Mouse (Mus musculus) gastrocnemius, adult 2 months (tissue): Measurements from ENCODE around the gene Wwc1. TPM values are rescaled to one million over a fixed set of nuclear protein-coding genes. Genes with fewer than 3 reads are reported as not detected.

ENCODE experiments used
- DNase-seq: peaks from one replicate; pipeline ENCODE4 v3.0.0; 2022
- H3K27ac ChIP-seq: fragments of 200-600 bp; 2 replicates; pipeline ENCODE4 v1.8.1; 2022; ENCODE audit warnings: mild to moderate bottlenecking
- H3K4me3 ChIP-seq: fragments of 200-600 bp; 2 replicates; pipeline ENCODE4 v1.8.1; 2022; ENCODE audit warnings: mild to moderate bottlenecking, moderate library complexity
- CTCF ChIP-seq: fragments of 200-600 bp; IDR thresholded peaks from 2 replicates; pipeline ENCODE4 v1.8.1; 2022; ENCODE audit warnings: antibody characterized with exemption, mild to moderate bottlenecking, moderate library complexity
- intact Hi-C: fragments of 180-260 bp; cut with DNase I; formaldehyde crosslinking; loops from one replicate; pipeline ENCODE4 v1.15.1; 2025
- total RNA-seq, 2 experiments: library from RNA; stranded (reverse); gene quantifications; 2 replicates each; pipeline ENCODE4 v1.2.3; 2021

The Wwc1 gene
- total RNA-seq, 2 experiments from 2014 or later: not detected

DNA sequence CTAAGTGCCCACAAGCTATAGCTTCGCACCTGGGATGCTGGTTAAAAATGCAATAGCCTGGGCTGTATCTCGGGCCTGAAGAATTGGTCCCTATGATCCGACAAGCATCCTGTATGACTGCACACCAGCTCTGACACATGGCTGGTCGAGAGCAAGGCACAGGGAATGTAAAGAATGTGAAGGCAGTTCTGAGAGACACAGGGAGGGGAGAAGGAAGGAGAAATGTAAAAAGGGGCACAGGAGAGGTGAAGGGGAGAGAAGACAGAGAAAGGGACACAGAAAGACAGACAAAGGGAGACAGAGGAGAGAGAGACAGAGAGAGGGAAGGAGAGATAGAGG lies 101.8 kb downstream of the Wwc1 start:
- intact Hi-C loops: no loop called here
- no peak overlapping the region for H3K27ac ChIP-seq

DNA sequence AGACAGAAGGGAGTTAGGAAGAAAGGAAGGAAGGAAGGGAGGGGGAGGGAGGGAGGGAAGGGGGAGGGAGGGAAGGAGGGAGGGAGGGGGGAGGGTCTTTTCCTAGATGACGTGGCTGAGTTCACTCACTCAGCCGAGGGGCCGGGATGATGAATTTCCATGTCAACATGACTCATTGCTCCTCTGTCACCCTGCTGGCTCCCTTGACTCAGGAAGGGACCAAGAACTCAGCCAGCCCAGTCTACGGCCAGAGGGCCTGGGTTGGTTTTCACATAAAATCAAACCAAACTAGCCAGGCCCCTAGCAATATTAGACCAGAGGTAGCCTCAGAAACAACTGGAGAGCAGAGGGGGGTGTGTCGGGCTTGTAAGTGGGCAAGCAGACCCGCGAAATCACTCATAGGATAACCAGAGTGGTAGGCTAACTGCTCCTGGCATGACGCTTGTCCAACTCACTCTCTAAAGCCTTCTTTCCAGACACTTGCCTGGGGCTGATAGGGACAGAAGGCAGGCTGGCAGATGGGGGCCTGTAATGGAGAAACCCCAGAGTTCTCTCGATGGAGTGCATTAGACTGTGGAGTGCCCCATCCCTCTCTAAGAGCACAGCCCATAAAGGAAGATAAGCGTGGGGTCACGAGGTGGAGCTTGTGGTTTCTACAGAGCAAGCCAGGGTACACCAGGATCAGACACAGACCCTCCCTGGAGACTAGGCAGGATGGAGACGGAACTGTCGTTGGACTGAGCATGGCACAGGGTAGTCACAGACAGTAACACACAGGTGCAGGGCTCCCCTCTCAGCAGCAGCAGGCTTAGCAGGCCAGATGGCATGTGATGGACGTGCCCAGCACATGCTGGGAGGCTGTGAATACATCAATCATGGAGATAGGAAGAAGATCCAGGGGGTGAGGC lies 102.4 kb downstream of the Wwc1 start:
- no peak for TF ChIP-seq CTCF
- no peak overlapping the region for H3K4me3 ChIP-seq
- no peak overlapping the region for H3K27ac ChIP-seq
- no peak for DNase-seq
- intact Hi-C loops: no loop called here

More for the DNA sequence above, 101.8 kb downstream of the Wwc1 start:
- no peak for TF ChIP-seq CTCF
- no peak overlapping the region for H3K4me3 ChIP-seq
- no peak for DNase-seq

DNA sequence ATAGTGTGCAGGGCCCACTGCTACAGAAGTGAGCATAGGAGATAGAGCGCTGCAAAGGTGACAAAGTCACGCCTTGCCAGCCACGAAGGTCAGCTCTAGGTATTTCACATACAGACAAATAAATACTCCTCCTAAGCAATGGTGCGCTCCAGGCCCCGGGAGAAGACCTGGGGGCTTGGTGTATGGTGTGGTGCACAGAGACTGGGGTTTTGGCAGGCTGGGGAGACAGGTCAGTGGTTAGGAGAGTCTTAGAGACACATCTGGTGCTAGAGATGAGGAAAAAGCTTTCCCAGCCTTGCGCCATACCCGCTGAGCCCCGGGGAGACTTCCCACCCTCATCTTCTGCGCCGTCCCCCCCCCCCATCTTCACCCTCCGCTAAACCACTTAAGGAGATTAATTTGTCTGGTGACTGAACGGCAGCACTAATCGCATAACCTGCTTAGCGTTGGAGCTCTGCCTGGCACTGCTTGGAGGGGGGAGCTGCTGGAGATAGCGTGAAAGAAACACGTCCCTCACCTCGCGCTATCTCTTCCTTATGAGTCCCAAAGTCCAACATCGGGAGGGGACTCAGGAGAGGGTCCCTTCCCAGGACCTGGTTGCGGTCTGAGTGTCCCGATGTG lies 106.6 kb downstream of the Wwc1 start:
- Histone ChIP-seq H3K4me3 (no peak overlapping the region), H3K27ac (no peak overlapping the region)
- TF ChIP-seq CTCF: no peak
- DNase-seq: no peak
- intact Hi-C loops: no loop called here

DNA sequence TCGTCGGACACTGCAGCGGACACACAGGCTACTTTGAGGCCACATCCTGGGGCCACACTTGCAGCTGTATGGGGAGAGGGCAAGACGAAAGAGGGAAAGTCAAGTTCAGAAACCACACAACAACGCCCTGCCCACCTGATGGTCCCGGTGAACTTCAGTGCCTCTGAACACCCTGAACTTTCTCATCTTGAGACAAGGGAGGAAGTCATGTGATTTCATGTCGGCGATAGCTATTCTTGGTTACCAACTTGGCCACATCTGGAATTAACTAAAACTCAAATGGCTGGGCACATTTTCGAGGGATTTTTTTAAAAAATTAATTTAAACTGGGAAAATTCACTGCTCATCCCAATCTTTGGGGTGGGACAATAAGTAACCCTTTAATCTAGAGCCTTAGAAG lies 109.4 kb downstream of the Wwc1 start:
- intact Hi-C loops: no loop called here
- Histone ChIP-seq H3K4me3 (no peak overlapping the region), H3K27ac (no peak overlapping the region)
- DNase-seq: no peak
- no peak for TF ChIP-seq CTCF

DNA sequence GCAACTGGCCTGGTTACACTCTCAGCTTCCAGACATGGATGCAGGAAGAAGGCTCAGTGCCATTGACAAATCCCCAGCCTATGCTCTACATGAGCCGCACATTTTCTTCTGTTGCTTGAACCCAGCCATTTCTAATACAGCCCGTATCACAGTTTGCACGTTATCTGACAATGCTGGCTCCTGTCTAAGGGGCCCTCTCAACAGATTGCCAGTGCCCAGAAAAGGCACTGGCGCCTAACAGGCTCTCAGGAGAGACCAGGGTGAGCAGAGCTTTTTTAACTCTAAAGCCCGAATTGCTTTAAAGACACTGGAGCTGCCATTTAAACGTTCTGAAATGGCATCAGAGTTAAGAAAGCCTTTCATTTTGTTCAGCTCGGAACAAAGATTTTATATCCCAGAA lies 114.2 kb downstream of the Wwc1 start:
- intact Hi-C loops: no loop called here
- no peak for TF ChIP-seq CTCF
- H3K4me3 ChIP-seq: no peak overlapping the region
- no peak for DNase-seq
- no peak overlapping the region for H3K27ac ChIP-seq

DNA sequence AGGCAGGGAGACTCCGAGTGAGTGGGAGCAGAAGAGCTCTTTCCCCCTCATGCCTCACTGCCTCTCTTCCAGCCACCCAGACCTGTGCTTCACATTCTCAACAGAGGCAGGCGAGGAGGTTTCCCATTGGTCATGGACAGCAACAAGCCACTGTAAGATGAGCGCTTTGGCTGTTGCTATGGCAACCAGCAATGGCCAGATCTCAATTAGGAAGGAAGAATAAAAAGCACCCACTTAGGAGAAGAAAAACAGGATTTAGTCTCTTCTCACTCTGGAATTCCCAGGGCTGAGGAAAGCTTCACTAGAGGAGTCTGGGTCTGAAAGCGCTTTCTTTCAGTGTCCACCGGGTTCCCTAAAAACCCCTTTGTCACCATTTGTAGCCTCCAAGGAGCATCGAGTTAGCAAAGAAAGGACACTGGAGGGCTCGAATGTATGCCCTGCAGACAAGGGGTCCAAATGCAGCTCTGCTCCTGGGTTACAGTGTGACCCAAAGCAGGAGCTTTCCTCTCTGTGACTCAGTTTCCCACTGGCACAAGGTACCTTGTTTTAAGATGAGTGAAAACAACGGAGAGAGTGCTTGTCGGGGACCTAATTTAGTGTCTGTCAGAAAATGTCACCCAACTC lies 115.2 kb downstream of the Wwc1 start:
- Histone ChIP-seq H3K27ac (no peak overlapping the region), H3K4me3 (no peak overlapping the region)
- intact Hi-C loops: no loop called here
- no peak for DNase-seq
- no peak for TF ChIP-seq CTCF

DNA sequence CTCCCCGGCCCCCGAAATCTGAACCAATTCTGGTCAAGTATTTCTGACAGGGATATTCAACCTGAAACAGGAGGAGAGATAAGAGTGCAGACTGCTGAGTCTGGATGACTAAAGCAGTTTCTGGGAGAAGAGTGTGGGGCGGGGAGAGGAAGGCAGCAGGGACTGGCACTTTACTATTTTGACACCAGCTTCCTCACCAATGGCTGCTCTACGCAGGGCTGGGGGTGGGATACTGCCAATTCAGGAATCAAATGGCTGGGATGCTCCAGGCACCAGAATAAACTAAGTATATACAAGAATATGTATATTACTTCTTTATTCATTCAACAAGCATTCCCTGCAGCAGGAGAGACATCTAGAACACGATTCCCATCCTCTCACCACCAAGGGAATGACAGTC lies 116.7 kb downstream of the Wwc1 start:
- Histone ChIP-seq H3K4me3 (no peak overlapping the region), H3K27ac (no peak overlapping the region)
- TF ChIP-seq CTCF: no peak
- no peak for DNase-seq
- intact Hi-C loops: no loop called here

DNA sequence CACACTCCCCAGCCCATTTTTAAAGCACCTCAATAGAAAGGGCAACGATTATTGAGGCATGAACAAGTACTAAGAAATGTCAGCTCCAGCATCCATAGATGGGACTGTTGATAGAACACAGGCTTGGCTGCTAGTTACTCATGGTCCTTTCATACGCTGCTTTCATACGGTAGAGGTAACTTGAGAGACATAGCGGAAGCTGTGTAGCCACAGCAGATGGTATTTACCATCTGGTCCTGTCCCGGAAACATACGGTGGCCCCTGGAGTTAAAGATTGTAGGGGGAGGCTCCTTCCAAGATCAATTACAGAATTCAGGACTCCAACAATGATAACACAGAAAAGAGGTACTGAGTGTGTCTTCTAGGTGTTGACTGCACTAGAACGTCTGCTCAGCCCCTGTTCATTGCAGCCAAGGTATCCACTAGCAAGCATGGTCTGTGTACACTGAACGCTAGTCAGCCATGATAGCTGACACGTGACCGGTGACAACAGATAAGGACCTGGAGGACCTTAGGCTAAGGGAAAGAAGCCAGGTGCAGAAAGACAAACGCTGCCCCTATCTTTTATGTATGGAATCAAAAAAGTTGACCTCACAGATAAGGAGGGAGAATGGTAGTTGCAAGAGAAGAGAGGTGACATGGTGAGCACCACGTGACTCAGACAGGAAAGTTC lies 122.8 kb downstream of the Wwc1 start:
- no peak overlapping the region for H3K27ac ChIP-seq
- no peak for DNase-seq
- intact Hi-C loops: no loop called here
- no peak overlapping the region for H3K4me3 ChIP-seq
- TF ChIP-seq CTCF: no peak

DNA sequence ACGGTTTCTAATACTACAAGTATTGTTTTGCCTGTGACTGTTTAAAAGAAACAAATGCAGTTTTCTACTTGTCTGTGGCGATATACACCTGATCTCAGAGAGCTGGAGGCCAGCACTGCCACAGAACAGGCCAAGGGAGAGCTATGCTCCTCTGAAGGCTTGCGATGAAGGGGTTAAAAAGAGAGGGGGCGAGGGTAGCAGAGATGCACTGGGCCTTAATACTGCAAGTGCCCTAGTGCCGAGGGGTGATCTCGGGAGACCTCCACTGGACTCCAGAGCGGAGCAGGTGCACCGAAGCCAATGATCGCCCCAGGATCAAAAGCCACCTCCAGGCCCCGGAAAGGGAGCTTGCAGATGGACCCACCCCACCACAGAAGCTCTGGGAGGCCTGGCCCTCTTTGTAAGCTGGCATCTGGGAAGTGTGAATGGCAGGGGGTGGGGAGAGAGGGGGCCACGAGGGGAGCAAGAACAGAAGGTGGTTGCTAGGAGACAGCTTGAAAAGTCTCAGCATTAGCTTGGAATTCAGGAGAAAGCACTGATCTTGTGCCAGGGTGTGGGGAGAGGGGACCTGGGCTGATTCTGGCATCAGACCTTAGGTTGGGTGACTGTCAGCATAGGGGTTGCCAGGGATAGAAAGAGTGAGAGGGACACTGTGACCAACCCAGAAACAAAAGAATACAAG lies 123.8 kb downstream of the Wwc1 start:
- Histone ChIP-seq H3K4me3 (no peak overlapping the region), H3K27ac (no peak overlapping the region)
- no peak for DNase-seq
- TF ChIP-seq CTCF: no peak
- intact Hi-C loops: no loop called here

DNA sequence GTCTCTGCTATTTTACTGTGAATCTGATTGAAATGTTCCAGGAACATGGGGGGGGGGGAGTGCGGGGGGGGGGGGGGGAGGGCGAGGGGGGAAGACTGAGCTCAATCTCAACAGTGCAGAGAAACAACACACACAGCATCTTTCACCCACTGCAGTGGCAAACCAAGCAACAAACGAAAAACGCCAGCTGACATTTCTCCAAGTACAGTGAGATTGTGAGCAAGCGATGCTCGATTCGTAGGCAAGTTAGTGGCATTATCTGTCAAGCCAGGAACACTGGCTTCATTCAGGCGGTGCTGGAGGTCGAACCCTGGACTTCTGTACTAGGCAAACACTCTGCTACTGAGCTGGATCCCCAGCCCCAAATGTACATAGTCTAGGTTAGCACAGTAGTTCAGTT lies 124.8 kb downstream of the Wwc1 start:
- DNase-seq: no peak
- H3K27ac ChIP-seq: no peak overlapping the region
- intact Hi-C loops: no loop called here
- no peak overlapping the region for H3K4me3 ChIP-seq
- TF ChIP-seq CTCF: no peak

DNA sequence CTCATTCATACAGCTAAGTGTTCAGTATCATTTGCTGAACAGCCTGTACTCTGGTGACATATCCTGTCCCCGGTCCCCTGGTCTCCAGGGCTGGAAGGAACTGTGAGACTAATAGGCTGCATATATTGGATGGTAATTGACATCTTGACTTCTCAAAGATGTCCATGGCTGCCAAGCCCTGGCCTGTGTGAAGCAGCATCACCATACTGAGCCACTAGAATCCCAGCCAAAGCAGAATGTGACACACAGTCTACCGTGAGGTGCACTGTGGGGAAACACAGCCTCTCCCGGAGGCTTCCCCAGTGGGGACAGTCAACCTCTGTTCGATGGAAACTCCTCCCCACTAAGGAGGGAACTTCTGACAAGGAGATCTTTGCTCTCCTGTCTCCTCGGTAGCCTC lies 125.4 kb downstream of the Wwc1 start:
- Histone ChIP-seq H3K4me3 (no peak overlapping the region), H3K27ac (no peak overlapping the region)
- no peak for TF ChIP-seq CTCF
- no peak for DNase-seq
- intact Hi-C loops: no loop called here

DNA sequence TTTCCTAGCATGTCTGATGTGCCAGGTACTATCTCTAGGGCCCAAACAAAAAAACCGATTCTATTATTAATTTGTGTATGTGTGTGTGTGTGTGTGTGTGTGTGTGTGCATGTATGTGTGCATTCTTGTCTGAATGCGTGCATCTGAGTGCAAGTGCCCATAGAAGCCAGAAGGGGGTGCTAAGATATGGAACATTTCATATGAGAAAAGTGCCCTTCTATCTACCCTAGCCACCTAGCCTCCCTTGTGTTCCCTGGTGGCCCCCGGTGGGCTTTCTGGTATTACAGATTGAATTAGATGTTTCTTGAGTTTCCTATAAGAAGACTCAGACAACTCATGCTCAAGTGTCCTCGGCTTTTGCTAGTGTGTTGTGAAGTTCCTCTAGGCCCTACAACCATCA lies 126.7 kb downstream of the Wwc1 start:
- Histone ChIP-seq H3K4me3 (no peak overlapping the region), H3K27ac (no peak overlapping the region)
- TF ChIP-seq CTCF: no peak
- intact Hi-C loops: no loop called here
- DNase-seq: no peak

DNA sequence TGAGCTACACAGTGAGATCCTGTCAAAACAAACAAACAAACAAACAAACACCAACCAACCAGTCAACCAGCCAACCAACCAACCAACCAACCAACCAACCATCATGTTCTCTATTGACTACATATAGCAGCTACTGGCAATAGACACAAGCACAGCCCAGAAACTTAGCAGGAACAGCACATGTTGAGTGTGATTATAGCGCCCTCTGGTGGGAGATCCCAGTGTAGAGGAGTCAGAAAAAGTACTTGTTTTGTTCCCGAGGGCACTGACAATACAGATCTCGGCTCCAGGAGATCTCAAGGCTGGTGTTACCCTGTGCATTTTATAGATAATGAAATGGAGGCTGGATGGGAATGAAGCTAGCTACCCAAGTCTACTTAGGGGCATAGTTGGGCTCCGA lies 127.6 kb downstream of the Wwc1 start:
- no peak overlapping the region for H3K4me3 ChIP-seq
- no peak overlapping the region for H3K27ac ChIP-seq
- TF ChIP-seq CTCF: peak; percentile 54
- no peak for DNase-seq
- intact Hi-C loops: no loop called here
